Mouse (Mus musculus) neutrophil, adult 59 days (primary cell): ENCODE measurements around the gene Krtap15. TPM values are rescaled to one million over a fixed set of nuclear protein-coding genes. Genes with fewer than 3 reads are reported as not detected.

ENCODE experiments used
- total RNA-seq, 2 experiments: library from RNA; stranded (reverse); gene quantifications; 1 replicate in 1 of 2; 2 replicates in 1 of 2; pipeline ENCODE4 v1.2.4; 2023

Krtap15 gene
- not detected for total RNA-seq

GRCm38 (mm10) chr16:88820066-88820465 is at the start of gene Krtap15:
Gene Krtap15 (plus strand): TSS chr16:88820215.

GRCm38 (mm10) chr16:88774106-88774505 is 45.9 kb upstream of the Krtap15 start, which contains the start of gene 2310057N15Rik:
Gene 2310057N15Rik (minus strand): TSS chr16:88774206.

GRCm38 (mm10) chr16:88777596-88777995 is 42.4 kb upstream of the Krtap15 start, which contains the start of gene Gm5965:
Gene Gm5965 (plus strand): TSS chr16:88777896.

GRCm38 (mm10) chr16:88811827-88812226 is 8.2 kb upstream of the Krtap15 start, which contains the start of gene Gm20741:
Gene Gm20741 (minus strand): TSS chr16:88812220.

GRCm38 (mm10) chr16:88826095-88826652 is 6.2 kb downstream of the Krtap15 start, which contains the start of gene Krtap14:
Gene Krtap14 (minus strand): TSS chr16:88826145.

GRCm38 (mm10) chr16:88869311-88869710 is 49.3 kb downstream of the Krtap15 start, which contains the start of gene Krtap19-1:
Gene Krtap19-1 (minus strand): TSS chr16:88869411.

GRCm38 (mm10) chr16:88874169-88874568 is 54.2 kb downstream of the Krtap15 start, which contains the start of gene Krtap19-2:
Gene Krtap19-2 (minus strand): TSS chr16:88874269.

GRCm38 (mm10) chr16:88877938-88878337 is 57.9 kb downstream of the Krtap15 start, which contains the start of gene Krtap19-3:
Gene Krtap19-3 (minus strand): TSS chr16:88878038.

Other genes starting within 250 kb of the Krtap15 start
- not detected for gene Krtap24-1, start 207.9 kb upstream of the Krtap15 start, total RNA-seq
- gene 2310079G19Rik, start 192.5 kb upstream of the Krtap15 start, total RNA-seq: not detected
- gene Krtap26-1, start 172.4 kb upstream of the Krtap15 start, total RNA-seq: not detected
- gene Krtap27-1, start 148.5 kb upstream of the Krtap15 start, total RNA-seq: not detected
- gene 2310061N02Rik, start 112.3 kb upstream of the Krtap15 start, total RNA-seq: not detected
- not detected for gene Krtap13-1, start 91.4 kb upstream of the Krtap15 start, total RNA-seq
- gene Krtap13, start 68.6 kb upstream of the Krtap15 start, total RNA-seq: not detected
- gene 2310034C09Rik, start 61.4 kb upstream of the Krtap15 start, total RNA-seq: not detected
- not detected for gene 2310057N15Rik, start 46.0 kb upstream of the Krtap15 start, total RNA-seq
- not detected for gene Gm5965, start 42.3 kb upstream of the Krtap15 start, total RNA-seq
- not detected for gene Gm20741, start 8.0 kb upstream of the Krtap15 start, total RNA-seq
- gene Krtap14, start 5.9 kb downstream of the Krtap15 start, total RNA-seq: not detected
- not detected for gene Krtap19-1, start 49.2 kb downstream of the Krtap15 start, total RNA-seq
- gene Krtap19-2, start 54.1 kb downstream of the Krtap15 start, total RNA-seq: not detected
- gene Krtap19-3, start 57.8 kb downstream of the Krtap15 start, total RNA-seq: not detected
- gene Krtap19-4, start 64.9 kb downstream of the Krtap15 start, total RNA-seq: not detected
- not detected for gene Krtap19-5, start 76.2 kb downstream of the Krtap15 start, total RNA-seq
- not detected for gene Krtap19-9b, start 112.0 kb downstream of the Krtap15 start, total RNA-seq
- gene Krtap16-3, start 142.7 kb downstream of the Krtap15 start, total RNA-seq: not detected
- gene Krtap22-2, start 190.5 kb downstream of the Krtap15 start, total RNA-seq: not detected
- not detected for gene Gm10229, start 195.1 kb downstream of the Krtap15 start, total RNA-seq
- gene Krtap6-1, start 211.5 kb downstream of the Krtap15 start, total RNA-seq: not detected
- not detected for gene Gm10228, start 221.3 kb downstream of the Krtap15 start, total RNA-seq
- not detected for gene Krtap6-5, start 227.7 kb downstream of the Krtap15 start, total RNA-seq
- not detected for gene 1110025L11Rik, start 243.8 kb downstream of the Krtap15 start, total RNA-seq